Mouse (Mus musculus): ENCODE results near the gene Etv2.
A peak's percentile ranks its signal among the peaks of the same experiment; 100 is the strongest.

Etv2 gene

GRCm38 (mm10) chr7:30635752-30636151 is at the start of gene Etv2:
Etv2 (minus strand) TSS chr7:30635852.
- no peak for DNase-seq (ENCODE audit: low spot score in 2 of 2)

DNA sequence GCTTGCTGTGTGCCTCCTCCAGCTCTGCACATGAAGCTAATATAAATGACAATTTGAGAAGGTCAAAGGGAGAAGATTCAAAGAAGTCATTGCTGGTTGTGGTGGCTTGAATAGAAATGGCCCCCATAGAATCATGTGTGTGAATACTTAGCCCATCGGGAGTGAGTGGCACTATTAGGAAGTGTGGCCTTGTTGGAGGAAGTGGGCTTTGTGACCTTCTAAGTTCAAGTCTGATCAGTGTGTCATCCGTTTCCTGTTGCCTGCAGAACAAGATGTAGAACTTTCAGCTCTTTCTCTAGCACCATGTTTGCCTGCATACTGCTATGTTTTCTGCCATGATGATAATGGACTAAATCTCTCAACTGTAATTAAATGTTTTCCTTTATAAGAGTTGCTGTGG is 47.8 kb upstream of the Etv2 start:
- no peak for DNase-seq (ENCODE audit: low spot score in 2 of 2)

GRCm38 (mm10) chr7:30681897-30682296 is 46.2 kb upstream of the Etv2 start:
- no peak for DNase-seq (ENCODE audit: low spot score in 2 of 2)

DNA sequence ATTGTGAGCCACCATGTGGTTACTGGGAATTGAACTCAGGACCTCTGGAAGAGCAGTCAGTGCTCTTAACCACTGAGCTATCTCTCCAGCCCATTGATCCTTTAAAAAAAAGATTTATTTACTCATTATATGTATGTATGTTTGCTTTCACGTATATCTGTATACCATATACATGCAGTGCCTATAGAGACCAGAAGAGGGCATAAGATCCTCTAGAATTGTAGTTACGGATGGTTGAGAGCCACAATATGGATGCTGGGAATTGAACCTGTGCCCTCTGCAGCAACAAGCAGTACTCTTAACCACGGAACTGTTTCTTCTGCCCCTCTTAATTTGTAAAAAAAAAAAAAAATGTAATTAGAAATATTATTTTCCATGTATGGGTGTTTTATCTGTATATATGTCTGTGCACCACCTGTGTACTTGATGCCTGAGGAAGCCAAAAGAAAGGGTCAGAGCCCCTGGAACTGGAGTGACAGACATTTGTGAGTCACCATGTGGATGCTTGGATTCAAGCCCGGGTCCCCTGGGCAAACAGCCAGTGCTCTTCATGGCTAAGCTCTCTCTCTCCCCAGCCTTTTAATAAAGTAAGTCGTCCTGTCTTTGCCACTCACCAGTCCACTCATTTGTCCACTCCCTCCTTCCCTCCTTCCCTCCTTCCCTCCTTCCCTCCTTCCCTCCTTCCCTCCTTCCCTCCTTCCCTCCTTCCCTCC is 42.8 kb upstream of the Etv2 start:
- DNase-seq (ENCODE audit: low spot score in 2 of 2) = no peak

DNA sequence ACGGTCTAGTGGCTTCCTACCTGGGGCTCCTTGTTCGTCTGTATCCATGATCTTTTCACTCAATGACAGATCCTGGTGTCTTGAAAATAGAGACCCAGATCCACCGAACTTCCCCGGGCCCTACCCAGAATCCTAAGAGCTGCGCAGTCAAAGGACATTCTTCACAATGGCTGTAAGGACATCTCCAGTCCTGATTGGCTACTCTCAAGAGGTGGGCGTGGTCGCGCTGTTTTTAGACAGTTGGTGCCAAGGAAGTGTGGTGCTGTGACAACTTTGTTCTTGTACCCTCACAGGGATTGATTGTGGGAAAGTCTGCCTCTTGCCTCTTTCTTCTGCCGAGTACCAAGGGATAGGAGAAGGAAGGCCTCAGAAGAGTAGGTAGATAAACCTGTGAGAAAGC is 35.8 kb upstream of the Etv2 start, which contains the start of gene Pmis2:
Gene Pmis2 (minus strand): TSS at position 126 of the 400 bp plus-strand sequence.
- DNase-seq (ENCODE audit: low spot score in 2 of 2) = no peak

DNA sequence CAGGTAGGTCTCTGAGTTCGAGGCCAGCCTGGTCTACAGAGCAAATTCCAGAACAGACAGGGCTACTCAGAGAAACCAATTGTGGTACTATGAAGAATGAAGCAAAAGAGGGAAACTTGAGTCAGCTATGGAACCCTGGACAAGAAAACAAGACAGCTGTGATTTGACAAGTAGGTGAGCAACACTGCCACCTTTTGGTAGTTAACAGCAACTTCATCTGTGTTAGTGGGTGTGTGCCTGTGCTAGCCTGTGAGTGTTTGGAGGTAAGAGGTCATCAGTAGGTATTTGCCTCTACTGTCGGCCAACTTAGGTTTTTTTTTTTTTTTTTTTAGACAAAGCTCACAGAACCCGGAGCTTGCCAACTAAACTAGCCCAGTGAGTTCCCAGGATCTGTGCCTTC is 33.6 kb upstream of the Etv2 start:
- no peak for DNase-seq (ENCODE audit: low spot score in 2 of 2)

DNA sequence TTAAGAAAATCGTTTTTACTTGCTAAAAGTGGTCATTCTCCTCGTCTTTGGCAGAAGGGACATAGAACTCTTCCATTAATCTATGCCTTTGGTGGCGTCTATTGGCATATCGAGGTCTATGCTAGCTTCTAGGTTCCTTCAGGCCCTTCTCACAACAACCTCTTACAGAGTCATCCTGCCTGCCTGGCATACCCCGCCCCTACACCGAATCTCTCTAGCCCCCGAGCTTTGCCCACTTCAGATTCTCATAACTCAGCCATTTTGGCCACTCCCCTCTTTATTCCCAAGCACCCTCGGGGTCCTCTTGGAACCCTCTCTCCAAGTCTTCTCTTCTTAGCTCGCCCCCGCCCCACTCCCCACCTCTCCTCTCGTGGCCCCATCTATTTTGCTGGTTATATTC is 29.7 kb upstream of the Etv2 start:
- no peak for DNase-seq (ENCODE audit: low spot score in 2 of 2)

DNA sequence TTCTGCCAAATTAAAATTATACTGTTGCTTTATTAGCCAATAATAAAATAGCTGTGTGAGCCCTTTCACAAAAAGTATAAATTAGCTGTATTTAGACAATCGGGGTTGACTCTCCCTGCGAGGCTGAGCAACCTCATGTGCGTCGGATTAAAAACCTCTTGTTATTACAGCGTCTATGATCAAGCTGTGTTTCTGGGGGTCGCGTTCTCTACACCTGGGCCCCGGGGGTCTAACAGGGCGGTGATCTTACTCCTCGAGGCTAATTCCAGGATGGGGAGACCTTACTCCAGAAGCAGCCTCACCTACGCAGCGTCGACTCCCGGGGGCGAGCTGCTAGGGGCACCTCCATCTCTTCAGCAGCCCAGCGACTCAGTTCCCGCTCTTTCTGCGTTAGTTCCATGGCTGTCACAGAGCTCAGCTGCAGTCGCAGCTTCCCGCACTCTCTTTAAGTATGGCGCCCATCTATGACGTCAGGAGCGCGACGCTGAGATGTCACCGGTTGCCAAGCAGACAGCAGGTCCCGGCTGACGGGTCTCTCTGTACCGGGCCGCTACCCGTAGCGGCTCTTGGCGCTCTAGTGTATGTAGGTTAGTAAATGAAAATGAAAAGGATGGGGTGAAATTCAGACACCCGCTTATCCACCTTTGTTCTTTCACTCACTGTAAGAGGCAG is 29.0 kb upstream of the Etv2 start, which contains the start of gene Haus5:
Gene Haus5 (minus strand): TSS at position 466 of the 672 bp plus-strand sequence.
- peak; percentile 89 to 94 for DNase-seq (ENCODE audit: low spot score in 2 of 2)

GRCm38 (mm10) chr7:30649591-30650540 is 14.2 kb upstream of the Etv2 start, which contains the start of gene Rbm42:
Rbm42 (minus strand) TSS chr7:30650317.
- DNase-seq (ENCODE audit: low spot score in 2 of 2) = peak; percentile 97 to 98

DNA sequence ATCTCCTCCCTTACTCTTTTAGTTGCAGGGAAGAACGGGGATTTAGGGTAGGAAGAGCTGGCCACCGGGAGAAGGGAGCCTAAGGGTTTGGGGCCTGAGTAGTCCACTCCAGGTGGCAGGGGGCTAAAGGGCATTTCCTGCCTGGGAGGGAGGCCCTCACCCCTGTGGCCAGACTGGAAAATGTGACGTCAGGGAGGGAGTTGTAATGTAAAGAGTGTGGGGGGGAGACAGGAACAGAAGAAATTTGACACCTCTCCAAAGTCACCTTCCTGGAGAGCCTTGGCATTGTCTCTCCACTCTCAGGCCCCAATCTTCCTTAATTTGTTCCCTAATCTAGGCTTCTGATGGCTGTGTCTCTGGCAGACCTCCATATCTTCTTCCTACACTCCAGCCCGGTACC is 3.4 kb upstream of the Etv2 start:
- no peak for DNase-seq (ENCODE audit: low spot score in 2 of 2)

GRCm38 (mm10) chr7:30636395-30636794 is 743 bp upstream of the Etv2 start:
- DNase-seq (ENCODE audit: low spot score in 2 of 2) = no peak

GRCm38 (mm10) chr7:30634621-30635020 is 1.0 kb downstream of the Etv2 start:
- peak; percentile 63 to 86 for DNase-seq (ENCODE audit: low spot score in 2 of 2)

- DNase-seq (ENCODE audit: low spot score in 2 of 2) = no peak
These were observed 1.8 kb downstream of the Etv2 start for GRCm38 (mm10) chr7:30633762-30634412.

GRCm38 (mm10) chr7:30629013-30629412 is 6.6 kb downstream of the Etv2 start:
- DNase-seq (ENCODE audit: low spot score in 2 of 2) = no peak

DNA sequence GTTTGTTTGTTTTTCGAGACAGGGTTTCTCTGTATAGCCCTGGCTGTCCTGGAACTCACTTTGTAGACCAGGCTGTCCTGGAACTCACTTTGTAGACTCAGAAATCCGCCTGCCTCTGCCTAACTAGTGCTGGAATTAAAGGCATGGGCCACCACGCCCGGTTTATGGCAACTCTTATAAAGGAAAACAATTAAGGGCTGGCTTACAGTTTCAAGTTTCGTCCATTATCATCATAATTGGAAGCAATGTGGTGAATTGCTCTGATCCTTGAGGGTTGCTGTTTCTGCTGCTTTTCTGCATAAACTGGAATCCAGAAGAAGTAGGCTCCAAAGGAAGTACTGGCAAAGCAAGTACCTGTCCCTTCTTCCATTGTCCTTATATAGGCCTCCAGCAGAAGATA is 9.0 kb downstream of the Etv2 start:
- DNase-seq (ENCODE audit: low spot score in 2 of 2) = no peak

GRCm38 (mm10) chr7:30625530-30626384 is 9.9 kb downstream of the Etv2 start, which contains the start of gene Cox6b1:
Cox6b1 (minus strand) TSS chr7:30626151.
- peak; percentile 85 to 93 for DNase-seq (ENCODE audit: low spot score in 2 of 2)

DNA sequence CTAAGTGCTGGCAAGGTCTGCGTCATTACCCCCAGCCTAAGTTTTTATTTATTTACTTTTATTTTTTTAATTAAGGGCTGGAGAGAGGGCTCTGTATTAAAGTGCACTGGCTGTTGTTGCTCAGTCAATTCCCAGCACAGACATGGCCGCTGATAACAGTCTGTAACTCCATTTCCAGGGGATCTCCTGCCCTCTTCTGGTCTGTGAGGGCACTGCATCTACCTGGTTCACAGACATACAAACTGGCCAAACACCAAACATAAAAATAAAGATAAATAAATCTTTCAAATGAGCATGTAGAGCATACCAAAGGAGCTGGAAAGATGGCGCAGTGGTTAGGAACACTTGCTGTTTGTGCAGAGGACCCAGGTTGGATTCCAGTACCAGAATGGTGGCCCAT is 16.4 kb downstream of the Etv2 start:
- peak; percentile 43 to 72 for DNase-seq (ENCODE audit: low spot score in 2 of 2)

DNA sequence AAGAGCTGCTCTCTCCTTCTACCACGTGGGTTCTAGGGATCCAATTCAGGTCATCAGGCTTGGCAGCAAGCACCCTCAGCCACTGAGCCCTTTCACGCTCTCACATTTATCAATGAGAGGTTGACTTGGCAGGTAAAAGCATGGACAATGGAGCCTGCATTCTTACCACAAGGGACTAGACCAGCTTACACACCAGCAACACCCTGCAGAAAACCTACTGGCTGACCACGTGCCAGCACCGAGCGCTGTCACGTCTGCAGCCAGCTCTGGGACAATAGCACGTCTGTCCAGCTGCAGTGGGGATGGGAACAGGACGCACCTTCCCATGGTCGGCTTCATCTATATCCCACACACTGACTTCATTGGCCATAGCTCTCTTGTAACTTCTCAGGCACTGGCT is 17.0 kb downstream of the Etv2 start:
- no peak for DNase-seq (ENCODE audit: low spot score in 2 of 2)

GRCm38 (mm10) chr7:30615049-30615760 is 20.4 kb downstream of the Etv2 start:
- DNase-seq (ENCODE audit: low spot score in 2 of 2) = no peak

DNA sequence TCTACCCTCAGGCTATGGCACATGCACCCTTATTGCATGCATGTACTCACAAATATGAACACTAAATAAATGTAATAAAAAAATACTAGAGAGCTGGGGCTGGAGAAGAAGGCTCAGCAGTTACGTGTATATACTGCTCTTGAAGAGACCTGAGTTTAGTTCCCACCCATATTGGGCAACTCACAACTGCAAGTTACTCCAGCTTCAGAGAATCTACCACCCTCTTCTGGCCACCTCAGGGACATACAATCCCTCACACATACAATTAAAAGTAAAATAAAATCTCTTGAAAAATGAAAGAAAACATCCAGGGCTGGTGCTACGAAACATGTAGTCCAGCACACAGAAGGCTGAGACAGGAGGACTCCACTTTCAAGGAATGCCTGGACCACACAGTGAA is 21.2 kb downstream of the Etv2 start:
- DNase-seq (ENCODE audit: low spot score in 2 of 2) = no peak

All from spleen, postnatal 4 days (tissue).